Mouse (Mus musculus) G1E (cell line): ENCODE results near the gene Pard3b.

Experiments used
- CTCF ChIP-seq: IDR thresholded peaks from 2 replicates; pipeline ENCODE4 v1.5.1; 2012; ENCODE audit warnings: low read depth, low read length, inconsistent platforms, mixed read lengths
- GATA1 ChIP-seq: IDR thresholded peaks from 2 replicates; pipeline ENCODE4 v1.6.1; 2012; ENCODE audit warnings: borderline replicate concordance, low read length, inconsistent platforms, mixed read lengths
- POLR2AphosphoS5 ChIP-seq: IDR thresholded peaks from 2 replicates; pipeline ENCODE4 v1.6.1; 2012; ENCODE audit warnings: low read depth, low read length, inconsistent platforms; ENCODE audit not compliant: insufficient replicate concordance
- TAL1 ChIP-seq: conservative IDR thresholded peaks from 2 replicates; pipeline ENCODE4 v1.6.1; 2012; ENCODE audit warnings: low read depth, low read length, inconsistent platforms, mixed read lengths

GRCm38 (mm10) chr1:62278586-62278985 is 640.0 kb downstream of the Pard3b start:
- no peak for TF ChIP-seq CTCF
- TF ChIP-seq TAL1, result no peak
- no peak for TF ChIP-seq POLR2AphosphoS5
- TF ChIP-seq GATA1, result no peak
